Mouse (Mus musculus): Measurements from ENCODE around the gene Mctp2.

Mctp2 gene

DNA sequence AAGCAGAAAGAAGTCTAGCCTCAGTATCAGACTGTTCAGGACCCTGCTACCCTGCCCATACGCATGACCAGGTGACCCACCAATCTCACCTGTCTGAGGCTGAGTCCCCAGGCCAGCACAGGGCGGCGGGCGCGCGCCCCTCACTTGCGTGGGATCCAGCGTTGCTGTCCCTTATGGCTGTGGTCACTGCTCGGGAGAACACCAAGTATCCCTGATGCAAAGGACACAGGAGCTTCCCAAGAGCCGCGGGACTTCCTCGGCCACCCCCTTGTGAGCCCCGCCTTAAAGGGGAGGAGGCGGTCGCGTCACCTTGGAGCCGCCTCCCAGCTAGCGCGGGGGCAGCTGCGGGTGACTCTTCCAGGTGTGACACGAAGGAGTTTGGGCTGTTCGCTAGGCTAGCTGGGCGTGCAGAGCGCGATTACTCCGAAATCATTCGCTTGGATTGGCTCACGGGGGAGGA, at the start of gene Mctp2:
Mctp2 (minus strand) TSS at position 227 of the 460 bp plus-strand sequence.
- DNase-seq = peak; percentile 80 to 87

- no peak for DNase-seq
Observed at GRCm38 (mm10) chr7:72345901-72346300, 39.5 kb upstream of the Mctp2 start.

- DNase-seq = peak; percentile 5 to 14
Observed at GRCm38 (mm10) chr7:72343751-72344150, 37.3 kb upstream of the Mctp2 start.

DNA sequence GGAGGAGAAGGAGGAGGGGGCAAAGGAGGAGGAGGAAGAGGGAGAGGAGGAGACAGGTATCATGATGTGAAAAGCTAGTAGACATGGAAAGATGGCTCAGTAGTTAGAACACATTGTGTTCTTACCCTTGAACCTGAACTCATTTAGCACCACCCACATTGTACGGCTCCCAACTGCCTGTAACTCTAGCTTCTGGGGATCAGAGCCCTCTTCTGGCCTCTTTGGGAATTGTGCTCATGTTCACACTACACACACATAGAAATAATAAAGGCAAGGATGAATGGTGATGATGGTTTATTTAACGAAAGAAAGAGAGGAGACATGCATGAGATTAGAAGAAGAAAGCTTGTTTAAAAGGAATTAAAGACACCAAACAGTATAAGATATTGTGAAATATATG, 36.4 kb upstream of the Mctp2 start:
- DNase-seq = peak; percentile 19 to 27

DNA sequence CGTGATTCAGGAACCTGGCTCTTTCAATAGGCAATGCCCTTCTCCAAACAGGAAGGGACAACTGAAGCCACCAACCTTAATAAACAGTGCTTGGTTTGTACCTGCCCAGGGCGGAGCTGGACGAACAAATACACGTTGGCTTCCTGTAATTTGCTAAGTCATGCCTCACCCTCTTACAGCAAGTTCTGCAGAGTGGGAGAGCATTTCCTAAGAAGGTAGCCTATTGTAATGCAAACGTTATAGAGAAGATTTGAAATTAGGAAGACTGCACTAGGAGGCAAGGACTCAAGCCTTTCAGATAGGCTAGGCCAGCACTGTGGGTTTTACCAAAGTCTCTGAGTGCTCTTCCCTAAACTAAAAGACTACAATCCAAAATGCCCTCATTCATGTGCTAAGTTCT, 19.6 kb upstream of the Mctp2 start:
- DNase-seq = no peak

DNA sequence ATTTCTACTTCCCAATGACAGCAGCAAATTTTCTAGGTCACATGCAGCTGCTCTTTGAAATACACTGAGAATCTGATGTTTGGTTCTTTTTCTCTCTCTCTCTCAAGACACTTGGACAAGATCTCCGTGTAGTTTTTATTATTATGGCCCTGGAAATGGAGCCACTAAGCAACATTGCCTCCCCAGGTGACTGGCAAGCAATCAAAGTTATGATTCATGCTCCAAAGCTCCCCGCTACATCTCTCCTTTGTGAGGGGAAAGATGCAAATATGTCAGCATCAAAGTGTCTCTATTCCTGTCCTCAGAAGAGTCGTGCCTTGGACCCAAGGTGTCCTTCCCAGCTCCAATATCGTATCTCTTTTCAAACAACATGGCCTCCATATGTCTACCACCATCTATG, 14.5 kb upstream of the Mctp2 start:
- no peak for DNase-seq

DNA sequence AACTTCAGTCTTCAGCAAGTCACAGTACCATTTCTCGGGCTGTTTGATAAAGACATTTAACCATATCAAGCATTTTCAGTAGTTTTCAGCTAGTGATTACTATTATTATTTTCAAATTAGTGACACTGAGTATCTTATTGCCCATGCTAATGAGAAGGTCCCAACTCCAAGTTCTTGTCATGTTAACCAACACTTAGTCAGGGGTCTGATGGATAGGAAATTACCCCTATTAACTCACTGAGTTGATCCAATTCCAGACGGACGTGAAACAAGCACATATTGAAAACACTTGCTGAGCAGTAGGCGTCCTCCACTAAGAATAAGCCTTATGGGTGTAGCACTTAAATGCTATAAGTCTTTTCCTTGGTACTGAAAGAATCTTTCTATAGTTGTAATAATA, 14.0 kb upstream of the Mctp2 start:
- no peak for DNase-seq

GRCm38 (mm10) chr7:72314395-72315060, 8.1 kb upstream of the Mctp2 start:
- peak; percentile 6 to 14 for DNase-seq

- no peak for DNase-seq
Observed at GRCm38 (mm10) chr7:72313908-72314307, 7.5 kb upstream of the Mctp2 start.

DNA sequence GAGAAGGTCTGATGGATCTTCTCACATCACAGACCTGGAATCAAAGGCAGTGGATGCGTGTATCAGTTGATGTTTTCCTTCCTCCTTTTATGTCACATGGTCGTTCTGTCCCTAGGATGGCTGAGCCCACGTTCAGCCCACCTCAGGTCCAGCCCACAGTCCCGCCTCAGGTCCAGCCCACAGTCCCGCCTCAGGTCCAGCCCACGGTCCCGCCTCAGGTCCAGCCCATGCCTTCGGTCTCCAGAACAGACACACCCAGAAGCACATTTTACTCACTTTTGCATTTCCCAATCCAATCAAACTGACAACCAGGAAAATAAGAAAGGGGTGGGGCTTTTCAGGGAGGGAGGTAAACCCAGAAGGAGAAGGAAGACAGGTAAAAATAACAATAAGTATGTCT, 5.2 kb upstream of the Mctp2 start:
- DNase-seq = no peak

DNA sequence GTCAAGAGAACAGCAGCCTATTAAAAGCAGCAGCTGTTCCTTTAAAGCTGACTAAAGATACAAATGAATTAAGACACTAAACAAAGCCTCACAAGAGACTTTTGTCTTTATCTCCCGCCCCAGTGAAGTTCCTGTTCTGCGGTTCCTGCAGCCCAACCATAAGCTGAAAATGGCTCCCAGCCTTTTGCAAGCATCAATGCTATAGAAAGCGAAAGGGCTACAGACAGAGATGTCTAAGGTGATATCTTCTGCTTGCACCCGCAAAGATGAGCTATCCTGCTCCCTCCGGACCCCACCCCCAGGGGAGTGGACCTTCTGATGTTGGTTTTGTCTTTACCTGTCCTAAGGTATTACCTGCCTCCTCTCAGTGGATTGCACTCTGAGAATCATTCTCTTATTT, 1.7 kb upstream of the Mctp2 start:
- DNase-seq = peak in 1 of 2 experiments; percentile 23

GRCm38 (mm10) chr7:72306847-72307246, 439 bp upstream of the Mctp2 start:
- DNase-seq = no peak

- no peak for DNase-seq
Observed at GRCm38 (mm10) chr7:72305971-72306370, 437 bp downstream of the Mctp2 start.

DNA sequence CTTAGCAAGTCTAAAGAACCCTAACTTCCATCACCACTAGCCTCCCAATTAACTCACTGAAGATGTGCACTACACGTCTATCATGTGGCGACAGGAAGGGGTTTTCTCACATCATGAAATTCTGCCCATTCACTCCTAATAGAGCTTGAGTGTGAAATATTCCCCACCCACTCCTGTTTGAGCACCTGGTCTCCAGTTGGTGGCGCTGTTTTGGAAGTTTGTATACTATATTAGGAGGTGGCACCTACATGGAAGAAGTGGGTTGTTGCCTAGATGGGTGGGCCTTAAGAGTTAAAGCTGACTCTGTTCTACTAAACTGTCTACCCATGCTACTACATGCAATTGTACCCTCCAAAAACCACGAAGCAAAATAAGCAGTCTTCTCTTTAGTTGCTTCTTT, 4.7 kb downstream of the Mctp2 start:
- no peak for DNase-seq

GRCm38 (mm10) chr7:72299726-72300125, 6.7 kb downstream of the Mctp2 start:
- no peak for DNase-seq

- no peak for DNase-seq
Observed at GRCm38 (mm10) chr7:72297013-72297412, 9.4 kb downstream of the Mctp2 start.

- DNase-seq = no peak
Observed at GRCm38 (mm10) chr7:72296171-72296570, 10.2 kb downstream of the Mctp2 start.

DNA sequence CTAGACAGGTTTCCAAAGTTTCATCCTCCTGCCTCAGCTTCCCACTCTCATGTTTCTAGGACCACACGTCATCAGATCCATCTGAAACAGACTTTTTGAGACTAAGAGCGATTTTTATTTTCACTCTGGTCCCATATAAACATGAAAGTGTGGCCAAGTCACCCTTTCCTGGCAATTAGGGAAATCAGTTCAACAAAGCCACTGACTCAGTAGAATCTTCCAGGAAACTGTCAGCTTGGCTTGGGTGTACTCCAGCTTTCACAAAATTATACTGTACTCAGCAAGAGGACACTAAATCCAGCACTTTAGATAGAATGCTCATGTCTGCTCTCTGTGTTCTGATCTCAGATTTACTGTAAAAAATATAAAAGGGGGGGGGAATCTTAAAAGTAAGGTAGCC, 11.5 kb downstream of the Mctp2 start:
- no peak for DNase-seq

GRCm38 (mm10) chr7:72293784-72294538, 12.4 kb downstream of the Mctp2 start:
- no peak for DNase-seq

GRCm38 (mm10) chr7:72292232-72292913, 14.0 kb downstream of the Mctp2 start:
- no peak for DNase-seq

GRCm38 (mm10) chr7:72280721-72281120, 25.7 kb downstream of the Mctp2 start:
- DNase-seq = peak; percentile 45 to 63

DNA sequence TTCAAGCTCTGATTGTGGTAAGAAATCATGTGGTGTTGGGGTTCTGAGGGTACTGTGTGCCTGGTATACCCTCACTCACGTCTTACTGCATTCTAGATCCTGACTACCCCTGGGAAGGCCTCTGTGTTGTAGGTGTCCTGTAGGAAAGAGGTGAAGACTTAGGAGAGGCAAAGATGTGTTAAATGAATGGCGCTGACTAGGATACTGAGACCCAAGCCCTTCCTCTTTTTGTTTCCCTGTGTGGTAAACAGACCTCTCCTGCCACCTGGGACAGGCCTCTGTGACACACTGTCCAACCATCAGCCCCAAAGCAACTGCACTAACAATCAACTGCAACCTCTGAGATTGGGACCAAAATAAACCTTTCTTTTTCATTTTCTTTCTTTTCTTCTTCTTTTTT, 28.0 kb downstream of the Mctp2 start:
- no peak for DNase-seq

- DNase-seq = peak; percentile 13 to 16
Observed at GRCm38 (mm10) chr7:72275513-72275912, 30.9 kb downstream of the Mctp2 start.

- DNase-seq = no peak
Observed at GRCm38 (mm10) chr7:72271546-72271945, 34.9 kb downstream of the Mctp2 start.
